Mouse (Mus musculus) cerebellum, postnatal 4 days (tissue): ENCODE data around the gene Gtdc1.

Source experiments
- DNase-seq, 2 experiments: peaks; one replicate each; pipeline ENCODE4 v3.0.0; 2022; ENCODE audit warnings: low spot score in 2 of 2, mixed read lengths in 1 of 2

Gene Gtdc1

DNA sequence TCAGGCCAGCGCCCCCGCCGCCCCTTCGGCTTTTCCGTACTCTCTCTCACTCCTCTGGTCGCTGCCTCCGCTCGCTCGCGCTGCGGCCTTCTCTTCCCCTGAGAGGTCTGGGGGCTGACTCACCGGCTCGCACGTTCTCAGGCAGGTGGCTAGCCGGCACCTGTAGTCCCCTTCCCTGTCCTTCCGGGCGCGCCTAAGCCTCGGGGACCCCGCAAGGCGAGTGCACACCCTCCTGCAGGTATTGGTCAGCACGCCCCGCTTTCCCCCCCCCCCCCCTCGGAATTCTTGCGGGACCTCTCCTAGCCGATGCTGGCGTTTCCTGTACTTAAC is at the start of gene Gtdc1:
TSS of gene Gtdc1 (minus strand) at position 176 of the 330 bp plus-strand sequence.
- DNase-seq, result no peak

DNA sequence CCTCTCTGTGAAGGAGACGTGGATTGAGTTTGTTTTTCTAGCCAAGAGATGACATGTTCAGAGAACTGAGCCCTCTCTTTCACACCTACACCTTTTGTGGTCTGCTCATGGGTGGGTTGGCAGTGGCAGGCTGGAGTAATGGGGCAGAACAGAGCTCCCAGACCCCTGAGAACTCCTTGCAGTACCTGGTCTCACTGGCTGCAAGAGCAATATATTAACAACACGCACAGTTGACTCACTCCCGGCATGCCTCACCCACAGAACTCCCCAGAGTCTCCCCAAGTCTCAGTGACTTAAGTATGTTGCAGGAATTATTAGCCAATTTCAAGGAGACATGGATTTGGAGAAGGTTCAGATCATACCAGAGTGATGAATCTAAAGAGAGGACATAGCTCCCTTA is 49.6 kb upstream of the Gtdc1 start:
- DNase-seq, result no peak

DNA sequence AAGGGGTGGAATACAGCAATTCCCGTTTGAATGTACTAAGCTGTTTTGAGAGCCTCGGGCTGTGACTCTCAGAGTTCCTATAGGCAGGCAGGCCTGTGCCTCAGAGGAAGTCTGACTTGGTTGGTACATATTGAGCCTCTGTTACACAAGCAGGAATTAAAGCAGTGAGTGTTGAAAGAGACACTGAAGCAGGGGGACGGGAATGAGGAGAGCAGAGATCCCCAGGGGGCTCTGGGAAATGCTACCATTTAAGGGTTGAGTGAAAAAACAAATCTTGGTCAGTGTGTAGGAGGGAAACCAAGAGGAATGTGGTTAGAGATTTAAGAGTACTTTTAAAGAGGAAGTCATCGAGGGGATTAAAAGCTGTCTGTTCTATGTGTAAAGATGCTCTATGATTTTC is 49.0 kb upstream of the Gtdc1 start:
- no peak for DNase-seq

DNA sequence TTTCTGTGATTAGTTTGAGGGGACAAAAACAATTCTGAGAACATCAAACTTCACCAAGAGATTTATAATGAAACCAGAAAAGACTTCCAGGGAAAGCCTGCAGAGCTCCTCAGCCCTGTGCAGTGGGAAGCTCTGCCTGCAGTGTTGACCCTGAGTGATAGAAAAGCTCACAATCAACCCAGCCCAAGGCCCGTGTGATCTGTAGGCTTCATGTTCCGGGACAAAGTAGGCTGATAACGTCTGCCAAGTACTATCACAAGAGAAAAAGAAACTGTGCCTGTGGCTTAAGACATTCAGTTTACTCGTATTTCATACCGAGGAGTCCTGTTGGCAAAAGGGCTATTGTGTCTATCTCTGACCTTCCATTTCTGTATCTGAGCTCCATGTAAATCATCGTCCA is 46.4 kb upstream of the Gtdc1 start:
- no peak for DNase-seq

DNA sequence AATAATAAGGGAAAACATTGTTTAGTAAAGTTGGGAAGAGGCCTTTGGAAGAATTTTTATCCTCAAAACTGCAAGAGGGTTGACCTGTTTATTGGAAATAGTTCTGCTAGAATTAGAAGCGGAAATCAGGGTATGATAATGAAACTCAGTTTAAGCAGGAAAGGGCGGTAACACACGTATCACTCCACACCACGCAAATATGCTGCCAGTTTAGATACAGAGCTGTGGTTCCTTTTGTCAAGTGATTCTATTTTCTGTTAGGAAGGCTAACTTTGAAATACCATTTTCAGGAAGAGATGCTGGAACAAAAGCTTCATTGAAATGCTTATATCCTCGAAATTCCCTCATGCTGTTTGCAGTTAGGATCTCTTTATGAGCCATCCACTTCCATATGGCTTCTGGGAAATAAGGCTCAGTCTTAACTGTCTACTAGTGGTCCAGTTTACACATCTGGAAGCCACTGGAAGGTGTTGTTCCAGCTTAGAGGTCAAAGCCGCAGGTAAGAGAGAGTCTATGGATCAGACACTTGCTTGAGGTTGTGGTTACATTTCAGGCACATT is 42.7 kb upstream of the Gtdc1 start:
- DNase-seq, result no peak

DNA sequence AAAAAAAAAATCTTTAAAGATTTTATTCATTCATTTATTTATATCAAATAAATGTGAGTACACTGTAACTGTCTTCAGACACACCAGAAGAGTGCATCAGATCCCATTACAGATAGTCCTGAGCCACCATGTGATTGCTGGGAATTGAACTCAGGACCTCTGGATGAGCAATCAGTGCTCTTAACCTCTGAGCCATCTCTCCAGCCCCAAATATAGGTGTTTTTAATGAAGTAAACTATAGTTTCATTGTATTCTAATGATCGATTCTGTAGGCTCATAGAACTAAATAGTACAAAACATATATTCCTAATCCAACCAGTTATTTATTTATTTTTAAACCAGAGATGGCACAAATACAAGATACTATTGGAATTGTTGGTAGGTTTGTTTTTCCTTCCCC is 42.2 kb upstream of the Gtdc1 start:
- DNase-seq, result no peak

DNA sequence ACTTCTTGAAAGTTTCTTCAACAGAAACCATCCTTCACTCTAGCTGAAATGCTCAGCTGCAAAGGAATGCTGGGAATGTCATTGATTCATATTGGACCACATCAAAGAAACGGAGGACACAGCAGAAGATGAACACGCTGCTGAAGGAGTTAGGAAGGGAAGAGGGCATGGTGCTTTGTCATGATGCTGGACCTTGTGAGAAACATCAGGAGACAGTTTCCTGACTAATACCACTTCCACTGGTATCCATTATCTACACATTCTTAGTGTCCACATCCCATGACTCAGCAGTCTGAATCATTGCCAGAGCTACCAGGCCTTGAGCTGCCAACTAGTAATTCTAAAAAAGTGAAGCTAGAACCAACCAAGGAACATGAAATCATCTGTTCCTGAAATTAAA is 41.8 kb upstream of the Gtdc1 start:
- no peak for DNase-seq

DNA sequence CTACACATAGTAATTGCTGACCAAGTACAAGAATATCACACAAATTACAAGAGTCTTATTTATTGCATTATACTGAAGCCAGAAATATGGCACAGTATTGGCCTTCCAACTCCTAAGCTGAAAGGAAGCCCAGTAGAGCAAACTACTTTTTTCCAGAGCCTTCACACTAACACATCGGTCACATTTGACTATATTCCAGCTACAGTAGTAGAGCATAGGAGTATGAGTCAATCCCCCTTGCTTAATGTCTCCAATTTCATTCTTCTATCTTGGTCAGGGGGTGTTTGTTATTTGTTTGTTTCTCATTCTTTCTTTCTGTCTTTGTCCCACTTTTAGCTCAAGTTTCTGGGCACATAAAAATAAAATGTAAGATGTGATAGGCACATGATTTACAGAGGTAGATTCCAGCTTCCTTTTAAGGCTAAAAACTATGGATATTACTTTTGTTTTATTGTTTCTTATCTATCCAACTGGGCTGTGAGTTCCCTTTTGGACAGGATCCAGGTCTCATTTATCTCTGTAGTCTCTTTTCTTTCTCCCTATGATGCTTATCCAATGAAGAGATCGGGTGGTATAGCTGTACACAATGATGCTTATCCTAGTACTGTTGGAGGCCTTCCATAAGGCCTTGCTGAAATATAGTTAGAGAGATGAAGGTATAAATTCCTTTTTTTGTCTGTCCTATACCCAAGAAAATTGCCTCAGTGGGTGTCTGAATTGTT is 38.5 kb upstream of the Gtdc1 start:
- DNase-seq, result no peak

DNA sequence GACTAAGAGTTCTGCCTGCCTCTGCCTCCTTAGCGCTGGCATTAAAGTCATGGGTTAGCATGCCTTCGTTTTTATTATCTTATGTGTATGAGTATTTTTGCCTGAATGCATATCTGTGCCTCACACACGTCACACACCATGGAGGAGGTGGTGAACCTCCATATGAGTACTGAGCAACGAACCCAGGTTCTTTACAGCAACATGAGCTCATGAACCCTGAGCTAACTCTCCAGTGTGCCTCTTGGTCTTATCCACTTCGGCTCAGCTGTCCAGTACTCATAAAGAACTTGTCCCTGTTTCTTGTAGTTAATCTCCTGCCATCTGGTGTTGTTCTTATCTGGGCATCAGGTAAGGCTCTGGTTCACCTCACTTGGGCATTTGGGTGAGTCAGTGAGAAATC is 35.2 kb upstream of the Gtdc1 start:
- no peak for DNase-seq

DNA sequence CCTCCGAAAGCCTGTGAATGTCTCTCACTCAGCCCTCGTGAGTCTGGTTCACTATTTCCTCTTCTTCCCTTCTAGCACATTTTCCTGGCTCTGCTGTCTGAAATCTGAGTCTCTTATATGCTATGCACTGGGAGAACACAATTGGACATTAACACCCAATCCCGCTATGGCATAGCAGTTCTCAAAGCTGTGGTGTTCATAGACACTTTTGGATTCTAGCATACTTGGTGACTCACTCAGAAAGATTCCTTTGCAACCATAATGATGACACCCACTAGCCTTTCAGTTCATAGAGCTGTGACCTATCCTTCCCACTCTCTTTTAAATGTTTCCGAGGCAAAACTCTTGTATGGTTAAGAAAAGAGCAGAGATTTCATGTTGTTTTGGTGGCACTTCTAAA is 33.7 kb upstream of the Gtdc1 start:
- no peak for DNase-seq

DNA sequence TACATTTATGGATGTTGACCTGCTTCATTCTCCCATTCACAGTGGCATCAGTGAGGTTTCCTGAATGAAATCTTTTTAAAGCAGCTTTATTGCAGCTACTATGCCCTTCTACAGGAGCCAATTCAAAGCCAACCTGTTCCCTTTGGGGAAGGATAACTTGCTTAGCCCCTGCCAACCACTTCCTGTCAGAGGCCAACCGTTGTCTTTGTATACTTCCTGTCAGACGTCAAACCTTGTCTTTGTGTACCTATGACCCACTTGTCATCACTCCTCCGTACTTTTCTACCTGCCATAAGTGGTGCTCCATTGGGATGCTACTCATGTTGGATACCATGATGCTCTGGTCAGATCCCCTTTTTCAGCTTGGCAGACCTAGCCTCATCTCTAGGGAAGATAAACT is 33.1 kb upstream of the Gtdc1 start:
- DNase-seq, result no peak

DNA sequence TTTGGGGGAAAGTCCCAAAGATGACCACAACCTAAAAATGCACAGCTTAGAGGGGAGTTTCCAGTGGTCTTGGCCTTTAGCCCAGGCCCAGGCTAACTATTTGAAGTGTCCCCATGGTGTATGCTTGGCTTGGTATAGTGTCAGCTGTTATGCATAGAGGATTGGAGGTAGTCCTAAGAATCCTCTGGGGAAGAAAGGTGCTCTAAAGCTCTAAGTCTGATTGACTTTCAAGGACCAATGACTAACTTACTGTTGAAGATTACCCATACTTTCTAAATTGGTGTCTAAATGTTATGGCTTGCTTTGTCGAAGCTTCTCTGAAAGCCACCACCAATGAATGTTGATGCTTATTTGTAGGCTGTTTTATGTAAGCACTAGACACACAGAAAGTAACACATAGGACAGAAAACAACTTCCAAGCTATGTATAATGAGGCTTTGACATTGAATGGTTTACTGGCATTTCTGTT is 29.9 kb upstream of the Gtdc1 start:
- no peak for DNase-seq

DNA sequence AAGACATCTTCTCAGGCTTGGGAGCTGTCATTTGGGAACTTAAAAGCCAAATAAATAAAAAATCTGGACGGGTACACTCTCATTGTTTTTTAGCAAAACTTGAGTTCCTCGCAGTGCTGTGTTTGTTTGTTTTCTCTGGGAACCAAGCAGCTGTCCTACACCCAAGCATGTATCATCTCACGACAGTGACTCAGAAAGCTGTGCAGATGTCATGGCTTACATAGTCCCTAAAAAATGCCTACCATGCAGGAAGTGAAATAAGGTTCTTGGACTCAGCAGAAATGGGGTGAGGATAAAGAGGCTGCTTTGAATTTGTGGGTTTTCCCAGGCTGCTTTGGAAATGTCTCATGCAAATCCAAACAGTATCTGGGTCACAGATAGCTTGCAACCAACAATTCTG is 28.8 kb upstream of the Gtdc1 start:
- no peak for DNase-seq

DNA sequence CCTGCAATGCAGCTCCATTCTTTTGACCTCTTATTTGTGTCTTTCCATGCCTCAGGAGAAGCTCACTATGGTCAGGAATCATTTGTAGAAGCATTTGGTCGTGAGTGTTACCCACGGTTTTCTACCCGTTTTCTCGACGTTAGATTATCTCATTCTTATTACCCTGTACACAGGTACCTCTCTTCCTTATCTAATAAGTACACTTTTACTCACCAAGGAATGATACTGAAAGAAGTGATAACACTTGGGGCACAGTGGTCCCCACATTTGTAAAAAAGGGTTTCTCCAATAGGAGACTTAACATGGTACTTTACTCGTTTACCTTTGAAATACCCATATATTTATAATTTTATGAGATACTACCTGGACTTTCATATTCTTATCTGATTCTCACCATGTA is 28.0 kb upstream of the Gtdc1 start:
- no peak for DNase-seq

DNA sequence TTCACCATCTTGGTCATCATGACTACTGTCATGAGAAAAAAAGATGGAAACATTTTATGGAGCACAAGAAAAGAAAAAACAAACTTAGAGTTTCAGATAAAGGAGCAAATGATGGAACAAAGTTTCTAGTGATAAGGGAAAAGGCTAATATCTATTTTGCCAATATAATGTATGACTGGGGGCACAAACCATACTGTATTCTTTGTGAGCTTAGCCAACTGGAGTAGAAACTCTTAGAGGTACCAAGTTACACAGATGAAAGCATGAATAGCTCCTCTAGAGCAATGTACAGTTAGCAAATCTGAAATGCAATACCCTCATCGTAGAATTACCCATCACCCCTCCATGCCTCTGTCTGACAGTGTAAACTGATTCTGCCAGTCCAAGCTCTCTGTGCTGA is 26.7 kb upstream of the Gtdc1 start:
- DNase-seq, result no peak

DNA sequence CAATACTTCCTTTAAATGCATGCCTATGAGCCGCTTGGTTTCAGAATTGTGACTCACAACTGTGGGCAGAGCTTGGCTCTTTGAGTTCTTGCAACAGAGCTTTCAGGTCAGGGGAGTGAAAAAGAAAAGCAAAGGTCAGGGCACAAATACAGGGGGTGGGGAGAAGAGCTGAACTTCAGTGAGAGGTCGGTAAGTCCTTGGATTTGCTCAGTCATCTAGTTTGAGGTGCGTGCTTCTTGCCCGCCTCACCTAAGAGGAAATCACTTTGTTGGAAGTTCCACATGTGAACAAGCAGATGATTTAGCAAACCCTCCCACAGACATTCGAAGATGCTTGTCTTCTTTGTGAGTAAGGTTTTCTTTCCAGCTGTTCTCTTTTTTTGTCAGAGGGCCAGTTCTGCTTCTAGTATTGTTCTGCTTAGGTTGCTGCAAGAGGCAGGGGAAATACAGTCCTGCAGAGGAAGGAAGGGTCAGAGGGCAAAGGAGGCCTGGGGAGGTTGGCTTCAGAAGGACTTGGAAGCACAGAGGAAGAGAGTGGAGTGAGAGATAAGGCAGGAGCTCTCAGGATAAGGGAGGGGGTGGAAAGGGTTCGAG is 25.5 kb upstream of the Gtdc1 start:
- no peak for DNase-seq

DNA sequence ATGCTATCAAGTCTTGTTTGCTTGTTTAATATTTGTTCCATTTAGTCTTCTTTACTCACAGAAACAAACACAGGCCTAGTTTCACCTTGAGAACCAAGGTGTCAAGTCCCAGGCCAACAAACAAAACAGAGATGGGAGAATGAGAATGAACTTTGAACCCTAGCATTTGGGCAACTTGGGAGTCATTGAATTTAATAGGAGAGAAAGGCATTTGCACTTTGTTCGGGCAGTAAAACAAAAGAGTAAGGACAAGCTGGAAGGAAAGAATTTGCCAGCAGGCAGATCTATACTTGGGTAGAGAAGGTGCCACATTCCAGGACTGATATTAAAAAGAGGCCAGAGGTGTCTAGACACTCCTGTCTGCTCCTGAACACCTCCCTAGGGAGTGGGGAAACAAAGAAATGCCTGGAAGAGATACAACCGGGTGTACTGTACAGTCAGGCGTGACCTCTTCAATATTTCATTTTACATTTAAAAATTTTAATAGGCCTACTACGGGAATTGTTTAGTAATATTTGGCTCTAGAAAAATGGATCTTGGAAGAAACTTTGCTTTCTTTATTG is 24.3 kb upstream of the Gtdc1 start:
- DNase-seq, result no peak

DNA sequence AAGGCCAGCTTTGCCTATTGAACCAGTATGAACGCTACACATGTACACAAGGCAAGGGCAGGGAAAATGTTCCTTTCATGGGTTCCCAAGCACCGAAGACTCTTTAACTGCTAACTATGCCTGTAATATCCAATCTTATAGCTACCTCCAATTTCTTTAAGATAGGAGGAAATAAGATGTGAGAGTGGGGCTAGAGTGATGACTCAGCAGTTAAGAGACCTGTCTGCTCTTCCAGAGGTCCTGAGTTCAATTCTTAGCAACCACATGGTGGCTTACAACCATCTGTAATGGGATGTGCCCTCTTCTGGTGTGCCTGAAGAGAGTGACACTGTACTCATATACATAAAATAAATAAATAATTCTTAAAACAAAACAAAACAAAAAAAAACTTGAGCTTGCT is 17.2 kb upstream of the Gtdc1 start:
- no peak for DNase-seq

DNA sequence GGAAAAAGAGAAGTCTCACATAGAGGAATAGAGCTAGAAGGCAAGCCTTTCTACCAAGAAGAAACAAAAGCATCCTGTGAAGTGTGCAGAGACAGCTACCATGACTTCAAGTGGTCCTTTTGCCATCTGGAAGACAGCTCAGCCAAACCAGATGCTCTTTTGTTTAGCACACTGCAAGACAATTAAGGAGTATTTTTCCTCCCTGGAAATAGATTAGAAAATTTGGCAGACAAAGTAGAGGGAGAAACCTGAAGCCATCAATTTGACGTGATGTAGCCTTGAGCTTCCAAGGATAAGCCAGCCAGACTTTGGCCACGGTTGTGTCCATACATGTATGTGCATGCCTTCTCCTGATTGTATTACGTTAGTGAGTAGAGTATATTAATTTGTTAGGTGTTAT is 3.5 kb upstream of the Gtdc1 start:
- DNase-seq, result no peak

DNA sequence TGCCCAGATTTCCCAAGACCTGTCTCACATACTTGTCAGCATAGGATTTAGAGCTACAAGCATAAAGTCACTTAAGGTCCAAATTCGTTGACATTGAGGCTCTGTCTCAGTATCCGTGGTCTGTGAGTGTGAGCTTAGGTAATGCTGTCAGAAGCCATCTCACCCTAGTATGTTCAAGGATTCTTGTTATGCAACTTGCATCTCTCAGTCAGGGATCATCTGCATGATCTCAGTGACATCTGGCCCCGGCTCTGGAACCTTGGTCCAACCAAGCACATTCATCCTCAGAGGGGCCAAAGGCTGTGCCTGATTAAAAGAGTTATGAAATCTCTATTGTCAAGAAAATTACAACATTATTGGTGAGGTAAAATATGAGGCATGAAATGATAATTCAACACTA is 1.2 kb upstream of the Gtdc1 start:
- DNase-seq, result no peak

DNA sequence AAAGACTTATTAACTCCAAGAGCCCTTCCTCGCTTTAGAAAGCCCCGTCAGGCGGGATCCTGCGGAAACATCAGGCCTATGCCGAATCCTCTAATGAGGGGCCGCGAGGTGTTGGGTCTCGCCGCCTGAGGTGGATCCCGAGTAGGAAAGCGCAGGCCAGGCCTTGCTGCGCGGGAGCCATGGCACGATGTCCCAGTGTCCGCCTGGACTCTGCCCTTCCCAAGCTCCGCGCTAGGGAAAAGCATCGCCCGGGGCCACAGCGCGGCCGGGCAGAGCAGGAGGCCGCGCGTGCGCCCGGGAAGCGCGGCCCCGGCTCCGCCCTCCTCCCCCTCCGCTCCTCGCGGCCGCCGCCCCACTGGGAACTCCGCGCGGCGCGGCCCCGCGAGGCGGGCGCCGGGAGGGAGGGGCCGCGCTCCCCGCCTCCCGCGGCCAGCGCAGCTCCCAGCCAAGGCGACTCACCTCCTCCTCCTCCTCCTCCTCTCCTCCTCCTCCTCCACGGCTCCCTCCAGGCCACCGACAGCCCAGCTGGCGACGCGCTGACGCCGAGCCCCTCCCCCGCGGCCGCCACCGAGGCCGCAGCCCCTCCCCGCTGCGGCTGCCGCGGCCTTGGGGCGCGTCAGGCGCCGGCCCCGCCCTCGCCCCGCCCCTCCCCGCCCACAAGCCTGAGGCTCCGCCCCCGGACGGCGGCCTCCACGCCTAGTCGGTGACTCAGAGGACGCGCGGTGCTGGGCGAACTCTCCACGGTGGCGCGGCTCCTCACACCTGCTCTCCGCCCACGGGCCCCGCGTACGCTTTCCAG is 575 bp downstream of the Gtdc1 start:
- peak; percentile 57 to 87 for DNase-seq

DNA sequence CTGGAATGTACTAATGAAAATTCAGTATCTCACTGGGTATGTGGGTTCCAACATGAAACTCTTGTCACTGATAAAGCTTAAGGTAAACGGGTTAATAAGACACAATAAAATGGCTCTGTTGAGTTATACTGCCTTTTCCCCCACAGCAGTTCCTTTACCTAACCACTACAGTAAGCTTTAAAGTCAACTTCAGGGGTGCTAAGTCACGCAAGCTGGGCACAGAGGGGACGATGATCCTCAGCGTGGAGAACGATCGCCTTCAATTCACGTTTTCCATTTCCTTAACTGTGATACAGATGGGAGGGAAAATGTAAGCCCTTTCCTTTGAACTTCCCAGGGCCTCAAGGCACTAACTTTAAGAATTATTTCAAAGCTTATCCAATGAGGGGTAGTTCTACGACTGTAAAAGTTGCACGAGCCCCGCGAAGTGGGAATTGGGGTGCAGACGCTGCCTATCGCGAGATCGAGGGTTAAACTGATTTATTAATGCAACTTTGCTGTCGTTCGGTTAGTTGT is 1.2 kb downstream of the Gtdc1 start:
- DNase-seq, result no peak
